Mouse (Mus musculus) adrenal gland (tissue): Measurements from ENCODE around the gene Ms4a12.
"Not testable (repeated sequence)": the region's sequence is repeated elsewhere in the genome, so short reads cannot be mapped to it uniquely, and the experiment has no call there.

ENCODE experiments used
- intact Hi-C: fragments of 180-260 bp; cut with DNase I; formaldehyde crosslinking; loops from one replicate; pipeline ENCODE4 v1.15.1; 2025
- long read RNA-seq, 2 experiments: library from polyadenylated mRNA; unstranded; transcript quantifications; one replicate each; pipeline ENCODE4 v2.0.0; 2020; ENCODE audit warnings: borderline replicate concordance in 1 of 2; ENCODE audit not compliant: insufficient replicate concordance in 1 of 2

The Ms4a12 gene
- long read RNA-seq, experiment 1: 0 reads
- long read RNA-seq, experiment 2: 0 reads

DNA sequence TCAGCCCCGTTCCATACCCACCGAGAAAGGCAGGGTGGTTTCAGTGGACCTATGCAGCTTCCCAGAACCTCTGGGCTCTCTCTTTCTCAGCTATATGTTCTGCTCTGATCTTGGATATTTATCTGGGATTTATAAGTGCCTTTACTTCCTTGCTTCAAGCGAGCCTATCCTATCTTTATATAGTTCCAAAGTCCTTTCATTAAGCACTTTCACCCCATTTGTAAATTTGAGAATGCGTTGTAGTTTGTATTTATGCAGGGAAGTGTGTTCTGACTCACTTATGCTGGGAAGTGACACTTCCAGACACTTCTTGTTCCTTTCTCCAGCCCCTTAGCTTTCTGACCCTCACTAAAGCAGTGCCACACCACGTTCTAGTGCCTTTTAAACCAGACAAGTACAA is at the start of gene Ms4a12:
Ms4a12 (minus strand) TSS at position 101 of the 400 bp plus-strand sequence.
- intact Hi-C loops: no loop called here

DNA sequence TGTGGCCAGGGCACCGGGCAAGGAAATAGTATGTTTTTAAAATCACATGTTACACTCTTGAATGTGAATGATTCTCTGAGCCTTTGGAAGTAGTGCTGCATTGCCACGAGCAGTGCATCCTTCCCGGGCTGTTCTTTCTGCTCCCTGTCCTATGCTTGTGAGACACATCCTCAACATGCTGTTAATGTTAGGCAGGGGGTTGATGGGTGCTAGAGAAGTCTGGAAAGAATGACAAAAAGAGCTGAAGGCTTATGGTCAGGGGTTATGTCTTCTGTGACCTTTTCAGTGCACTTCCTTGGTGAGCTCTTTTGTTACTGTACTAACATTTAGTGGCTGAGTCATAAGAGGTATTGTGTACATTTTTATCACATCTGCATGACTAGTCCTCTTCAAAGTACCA is 48.0 kb upstream of the Ms4a12 start:
- intact Hi-C loops: no loop called here

DNA sequence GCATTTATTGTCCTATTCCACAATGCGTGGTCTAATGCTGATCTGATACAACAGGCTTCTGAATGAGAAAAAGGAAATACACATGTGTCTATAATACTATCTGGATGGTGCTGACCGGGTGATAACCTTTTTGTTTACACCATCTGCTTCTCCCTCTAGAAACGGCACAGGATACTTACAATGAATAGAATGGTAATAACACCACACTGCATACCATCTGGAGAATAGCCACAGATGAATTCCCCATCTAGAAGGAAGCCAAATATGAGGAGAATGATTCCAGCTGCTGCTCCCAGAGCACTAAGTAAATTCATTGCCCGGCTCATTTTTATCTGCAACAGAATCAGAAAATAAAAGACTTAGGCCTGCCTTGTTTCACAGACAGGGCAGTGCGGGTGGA is 44.2 kb upstream of the Ms4a12 start:
- intact Hi-C loops: no loop called here

DNA sequence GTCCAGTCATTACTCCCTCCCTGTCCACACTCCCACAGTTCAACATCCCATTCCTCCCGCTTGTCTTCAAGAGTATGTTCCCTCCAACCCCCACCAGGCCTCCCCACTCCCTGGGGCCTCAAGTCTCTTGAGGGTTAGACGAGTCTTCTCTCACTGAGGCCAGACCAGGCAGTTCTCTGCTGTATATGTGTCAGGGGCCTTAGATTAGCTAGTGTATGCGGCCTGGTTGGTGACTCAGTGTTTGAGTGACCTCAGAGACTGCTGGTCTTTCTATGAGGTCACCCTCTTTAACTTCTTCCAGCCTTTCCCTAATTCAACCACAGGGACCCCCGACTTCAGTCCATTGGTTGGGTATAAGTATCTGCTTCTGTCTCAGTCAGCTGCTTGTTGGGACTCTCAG is 34.7 kb upstream of the Ms4a12 start:
- intact Hi-C loops: no loop called here

DNA sequence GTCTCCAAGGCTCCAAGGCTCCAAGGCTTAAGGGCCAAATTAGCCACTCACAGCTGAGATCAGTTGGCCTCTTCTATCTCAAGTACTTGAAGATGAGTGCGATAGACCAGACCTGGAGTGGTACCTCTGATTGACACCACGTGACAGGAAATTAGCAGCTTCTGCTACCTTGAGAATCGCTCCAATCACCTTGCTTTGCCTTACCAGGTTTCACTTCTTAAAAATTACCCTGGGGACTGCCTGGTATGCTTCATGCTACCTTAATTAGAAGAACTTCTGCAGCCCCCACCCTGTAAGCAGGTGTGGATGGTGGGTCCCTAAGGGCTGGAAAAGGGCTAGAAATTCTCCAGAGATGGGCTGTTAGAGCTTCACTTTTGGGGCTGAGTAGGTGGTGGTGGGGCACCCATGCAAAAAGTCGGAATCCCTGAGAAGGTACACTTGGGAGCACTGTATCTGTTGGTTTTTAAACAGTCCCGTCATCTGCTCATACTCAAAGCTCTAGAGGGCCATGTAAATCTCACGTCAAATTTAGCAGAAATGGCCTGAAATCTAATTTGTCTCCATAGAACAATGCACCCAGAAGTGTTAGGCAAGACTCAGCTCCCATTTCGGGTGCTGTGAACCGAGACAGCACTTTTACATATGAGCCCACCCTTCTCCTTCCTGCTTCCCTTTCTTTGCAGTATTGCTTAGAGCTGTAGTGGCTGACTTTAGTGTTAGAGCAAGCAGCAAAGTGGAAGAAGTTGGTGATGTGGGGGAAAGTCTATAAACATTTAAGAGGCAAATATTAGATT is 34.0 kb upstream of the Ms4a12 start, which contains the start of gene Ms4a1:
Ms4a1 (minus strand) TSS at position 190 of the 794 bp plus-strand sequence.
- intact Hi-C loops: no loop called here

DNA sequence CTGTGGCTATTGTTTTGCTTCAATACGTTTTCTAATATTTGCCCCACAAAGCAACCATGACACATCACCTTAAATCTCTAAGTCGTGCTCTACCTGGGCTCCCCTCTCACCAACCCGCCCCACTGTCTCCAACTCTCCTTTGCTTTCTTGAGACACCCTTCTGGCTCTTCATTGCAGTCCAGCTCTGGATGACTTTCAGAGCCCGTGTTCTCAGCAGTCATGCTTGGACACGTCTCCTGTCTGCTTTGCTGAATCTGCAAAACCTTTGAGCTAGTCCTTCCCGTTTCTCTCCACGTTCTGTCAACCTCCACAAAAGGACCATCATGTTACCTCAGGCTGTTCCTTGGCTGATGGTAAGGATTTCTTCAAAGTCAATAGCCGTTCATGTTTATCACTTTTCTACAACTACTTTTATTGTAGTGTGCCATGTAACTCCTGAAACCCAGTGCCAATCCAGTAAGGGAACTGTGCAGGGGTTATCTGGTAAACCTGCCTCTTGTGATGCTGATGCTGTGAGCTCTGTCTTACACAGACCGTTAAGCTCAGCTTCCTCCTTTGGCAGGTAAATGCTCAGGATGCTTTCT is 32.4 kb upstream of the Ms4a12 start:
- intact Hi-C loops: no loop called here

DNA sequence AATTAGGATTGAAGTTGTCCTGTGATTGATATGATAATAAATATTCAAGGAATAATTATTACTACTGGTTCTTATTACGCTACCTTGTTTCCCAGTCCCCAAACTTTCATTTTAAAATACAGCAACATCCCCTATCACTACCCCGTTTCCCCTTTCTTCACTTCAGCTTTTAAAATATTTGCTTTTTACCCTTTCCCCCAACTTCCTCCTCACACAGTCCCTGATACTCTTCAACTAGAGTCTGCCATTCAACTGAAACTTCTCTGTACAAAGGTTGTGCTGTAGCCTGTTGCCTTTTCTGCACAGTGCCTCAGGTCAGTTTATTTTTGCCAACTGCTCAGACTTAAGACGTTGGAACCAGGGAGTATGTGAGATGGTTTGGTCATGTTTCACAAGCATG is 31.3 kb upstream of the Ms4a12 start:
- intact Hi-C loops: no loop called here

DNA sequence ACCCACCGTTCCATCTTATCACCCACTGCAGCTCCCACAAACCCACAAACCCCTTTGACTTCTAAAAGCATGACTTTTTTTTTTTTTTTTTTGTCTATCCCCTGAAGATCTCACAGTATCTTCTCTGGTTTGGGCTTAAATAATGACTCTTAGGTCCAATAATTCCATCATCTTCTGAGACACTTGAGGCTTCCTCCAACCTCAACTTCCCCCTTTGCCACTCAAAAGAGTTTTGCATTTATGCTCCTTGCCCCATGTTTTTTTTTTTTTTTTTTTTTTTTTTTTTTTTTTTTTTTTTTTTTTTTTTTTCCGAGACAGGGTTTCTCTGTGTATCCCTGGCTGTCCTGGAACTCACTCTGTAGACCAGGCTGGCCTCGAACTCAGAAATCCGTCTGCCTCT is 30.7 kb upstream of the Ms4a12 start:
- intact Hi-C loops: not testable (repeated sequence)

DNA sequence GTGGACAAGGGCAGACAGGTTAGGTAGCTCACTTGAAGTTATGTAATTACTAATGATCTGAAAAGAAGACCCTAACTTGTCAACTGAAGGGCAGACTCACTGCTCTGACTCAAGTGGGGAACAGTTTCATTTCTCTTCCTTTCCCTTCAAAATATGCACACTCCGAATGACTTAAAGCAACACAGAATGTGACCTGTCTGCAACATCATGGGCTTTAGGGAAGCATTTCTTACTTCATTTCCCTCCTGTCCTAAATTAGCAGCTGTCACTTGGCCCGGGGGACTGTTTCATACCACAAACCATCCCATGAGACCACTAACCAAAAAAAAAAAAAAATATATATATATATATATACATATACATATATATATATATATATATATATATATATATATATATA is 29.3 kb upstream of the Ms4a12 start:
- intact Hi-C loops: no loop called here

DNA sequence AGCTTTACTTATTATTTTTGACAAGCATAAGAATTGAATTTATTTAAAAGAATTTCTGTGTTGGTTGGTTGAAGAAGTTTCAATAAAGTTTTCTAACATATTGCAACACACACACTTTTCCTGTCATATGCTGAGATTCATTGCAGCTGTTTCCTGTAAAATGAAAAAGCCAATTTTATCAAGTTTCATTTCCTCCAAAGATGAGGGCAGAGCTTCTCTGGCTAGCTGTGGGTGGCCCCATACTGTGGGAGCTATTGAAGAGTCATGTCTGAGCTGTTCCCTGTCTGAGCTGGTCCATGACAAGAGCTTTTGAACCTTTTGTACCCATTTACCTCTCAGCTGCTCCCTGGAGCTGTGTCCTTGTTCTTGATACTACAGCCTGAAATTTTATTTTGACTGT is 12.0 kb upstream of the Ms4a12 start:
- intact Hi-C loops: no loop called here

DNA sequence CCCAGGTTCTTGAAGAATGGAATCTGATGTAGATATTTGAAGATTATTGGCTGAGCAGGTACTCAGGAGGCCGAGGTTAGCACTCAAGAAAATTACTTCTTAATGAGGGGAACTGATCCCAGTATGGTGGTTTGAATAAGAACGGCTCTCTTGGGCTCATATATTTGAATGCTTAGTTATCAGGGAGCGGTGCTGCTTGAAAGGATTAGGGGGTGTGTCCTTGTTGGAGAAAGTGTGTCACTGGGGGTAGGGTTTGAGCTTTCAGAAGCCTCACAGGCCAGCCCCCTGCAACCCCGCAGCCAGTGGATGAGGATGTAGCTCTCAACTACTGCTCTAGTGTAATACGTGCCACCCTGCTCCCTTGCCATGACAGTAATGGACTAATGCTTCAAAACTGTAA is 10.3 kb upstream of the Ms4a12 start:
- intact Hi-C loops: no loop called here

DNA sequence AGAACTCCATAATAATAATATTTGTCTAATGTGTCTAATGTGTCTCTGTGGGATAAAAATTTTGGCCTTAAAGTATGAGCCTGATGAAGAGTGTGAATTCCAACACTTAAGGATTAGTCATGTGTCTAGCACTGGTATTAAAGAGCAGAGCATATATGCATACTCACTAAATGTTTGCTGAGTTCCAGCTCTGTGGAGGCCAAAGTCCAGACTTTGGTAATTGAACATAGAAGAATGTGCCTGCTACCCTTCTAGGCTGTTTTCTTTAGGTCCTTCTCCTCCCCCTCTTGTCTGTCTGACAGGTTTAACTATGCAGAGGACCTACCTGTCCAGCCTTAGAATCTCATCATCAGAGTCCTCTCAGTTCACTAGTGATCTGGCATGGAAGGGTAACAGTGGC is 3.6 kb upstream of the Ms4a12 start:
- intact Hi-C loops: no loop called here

DNA sequence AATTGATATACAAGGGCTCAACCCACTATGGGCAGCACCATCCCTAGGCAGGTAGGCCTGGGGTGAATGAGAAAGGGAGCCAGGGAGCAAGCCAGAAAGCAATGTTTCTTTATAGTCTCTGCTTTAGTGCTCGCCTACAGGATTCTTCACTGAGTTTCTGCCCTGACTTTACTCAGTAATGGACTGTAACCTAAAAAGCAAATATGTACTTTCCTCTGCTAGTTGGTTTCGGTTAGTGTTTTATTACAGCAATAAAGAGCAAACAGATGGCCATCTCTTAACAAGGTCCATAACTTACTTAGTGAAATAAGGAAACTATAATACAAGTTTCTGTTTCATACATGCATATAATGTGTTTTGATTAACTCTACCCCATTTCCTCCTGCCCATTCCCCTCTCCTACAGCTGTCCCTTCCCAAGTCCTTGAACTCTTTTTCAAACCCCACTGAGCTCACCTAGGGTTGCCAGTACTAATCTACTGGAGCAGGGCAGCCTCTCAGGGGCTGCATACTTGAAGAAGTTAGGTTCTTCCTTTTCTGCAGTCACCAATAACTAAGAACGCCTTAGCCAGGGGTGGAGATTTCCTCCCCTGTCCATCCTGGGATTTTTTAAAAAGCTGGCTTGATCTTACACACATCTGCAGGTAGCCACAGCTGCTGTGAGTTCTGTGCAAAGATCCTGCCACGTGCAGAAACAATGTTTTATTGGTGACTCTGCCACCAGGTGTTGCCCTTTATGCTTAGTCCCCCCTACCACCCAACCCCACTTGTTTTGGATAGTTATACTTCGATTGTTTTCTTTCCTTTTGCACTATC is 2.9 kb upstream of the Ms4a12 start:
- intact Hi-C loops: no loop called here

DNA sequence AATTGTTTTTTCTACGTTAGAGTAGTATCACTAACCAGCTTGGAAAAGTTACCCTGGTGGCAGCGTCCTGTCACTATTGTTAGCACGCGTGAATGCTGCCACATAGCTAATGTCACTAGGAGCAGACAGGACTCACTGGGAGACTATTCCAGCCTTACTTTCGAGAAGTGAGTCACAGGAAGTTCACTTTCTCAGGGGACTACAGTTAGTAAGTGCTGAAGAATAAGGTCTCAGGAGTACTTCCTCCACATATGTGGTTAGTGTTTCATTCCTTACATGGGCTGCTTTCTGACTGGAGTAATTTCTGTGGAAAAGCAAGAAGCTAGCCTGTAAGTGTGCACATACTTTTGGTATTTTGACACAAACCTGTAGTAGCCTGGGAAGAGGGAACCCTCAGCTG is 2.0 kb upstream of the Ms4a12 start:
- intact Hi-C loops: no loop called here

DNA sequence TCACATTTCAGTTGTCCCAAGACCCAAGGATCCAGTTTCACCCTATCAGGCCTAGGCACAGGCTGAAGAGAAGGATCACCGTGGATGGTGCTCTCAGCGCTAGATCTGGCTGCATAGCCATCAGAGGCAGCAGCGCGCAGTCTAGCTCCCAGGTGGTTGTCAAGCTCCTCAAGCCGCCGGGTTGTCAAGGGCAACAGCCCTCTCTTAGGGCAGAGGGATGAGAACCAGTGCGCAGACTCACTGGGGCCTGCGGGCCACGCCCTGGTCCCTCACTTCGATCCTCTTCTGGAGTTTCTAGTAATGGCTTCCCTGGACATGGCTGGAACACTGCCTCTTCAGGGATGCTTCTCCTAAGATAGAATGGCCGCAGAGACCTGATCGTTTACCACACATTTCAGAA is 35.7 kb downstream of the Ms4a12 start, which contains the start of gene Ms4a13:
Ms4a13 (minus strand) TSS at position 192 of the 400 bp plus-strand sequence.
- intact Hi-C loops: no loop called here

DNA sequence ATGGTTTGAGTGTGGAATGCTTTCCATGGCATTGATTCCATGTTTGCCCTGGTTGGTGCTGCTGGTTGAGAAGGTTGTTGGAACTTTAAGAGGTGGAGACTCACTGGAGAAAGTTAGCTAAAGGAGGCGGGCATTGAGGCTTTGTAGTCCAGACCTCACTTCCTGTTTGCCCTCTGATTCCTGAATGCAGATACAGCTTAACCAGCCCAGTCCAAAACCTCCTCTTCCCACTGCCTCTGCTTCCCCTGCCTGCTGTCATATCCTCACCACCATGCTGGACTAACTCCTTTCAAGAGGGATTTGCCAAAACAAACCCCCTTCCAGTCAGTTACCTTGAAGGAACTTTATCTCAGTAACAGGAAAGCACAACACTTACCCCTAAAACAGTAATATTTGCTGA is 39.7 kb downstream of the Ms4a12 start:
- intact Hi-C loops: no loop called here

DNA sequence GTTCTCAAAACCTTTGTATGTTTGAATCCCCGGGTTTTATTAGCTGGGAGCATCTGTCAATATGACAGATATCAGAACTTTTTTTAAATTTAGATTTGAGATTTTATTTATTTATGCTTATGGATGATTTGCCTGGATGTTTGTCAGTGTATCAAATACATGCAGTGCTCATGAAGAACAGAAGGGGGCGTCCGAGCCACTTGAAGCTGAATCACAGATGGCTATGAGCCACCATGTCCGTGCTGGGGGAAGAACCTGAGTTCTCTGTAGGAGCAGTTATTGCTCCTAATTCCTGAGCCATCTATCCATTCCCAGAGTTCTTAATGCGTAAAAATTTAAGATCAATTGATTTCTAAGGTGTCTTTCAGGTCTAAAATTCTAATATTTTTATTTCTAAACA is 48.1 kb downstream of the Ms4a12 start:
- intact Hi-C loops: no loop called here

DNA sequence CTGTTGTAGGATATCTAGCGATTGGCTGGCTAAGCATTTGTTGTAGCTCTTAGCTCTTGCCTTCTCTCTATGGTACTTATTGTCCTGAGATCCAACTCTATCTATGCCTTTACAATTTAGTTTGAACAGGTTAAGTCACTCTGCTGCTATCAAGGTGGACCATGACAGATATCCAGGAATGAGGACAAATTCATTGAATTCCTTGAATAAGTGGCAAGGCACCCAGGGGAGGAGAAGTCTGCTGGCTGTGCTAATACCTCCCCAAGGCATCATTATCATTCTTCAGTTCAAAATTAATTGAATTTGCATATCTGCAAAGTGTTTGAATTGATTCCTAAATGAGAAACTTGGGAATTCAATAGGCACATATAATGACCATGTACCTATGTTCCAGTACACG is 54.8 kb downstream of the Ms4a12 start:
- intact Hi-C loops: no loop called here

DNA sequence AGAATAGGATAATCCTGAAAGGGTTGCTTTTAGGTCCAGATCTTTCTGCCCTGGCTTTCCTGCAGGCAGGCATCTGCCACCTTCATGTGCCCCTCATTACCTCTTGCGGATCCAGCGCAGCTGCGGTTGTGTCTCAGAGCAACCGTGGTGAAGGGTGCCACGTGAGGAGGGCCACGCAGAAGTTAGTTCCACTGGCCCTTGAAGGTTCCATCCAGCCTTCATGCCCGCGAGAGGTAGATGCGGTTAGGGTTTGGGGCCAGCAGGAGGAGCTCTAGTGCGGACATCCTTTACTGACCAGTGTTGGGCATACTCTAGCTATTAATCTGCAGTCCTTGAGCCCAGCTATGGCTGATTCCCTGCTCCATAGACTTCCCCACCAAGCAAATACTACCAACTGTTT is 67.1 kb downstream of the Ms4a12 start, which contains the start of gene 1700025F22Rik:
1700025F22Rik (minus strand) TSS at position 149 of the 400 bp plus-strand sequence.
- intact Hi-C loops: no loop called here
